Mouse (Mus musculus) ES-E14 (cell line): ENCODE measurements around the gene Znhit3. TPM values are rescaled to one million over a fixed set of nuclear protein-coding genes. Genes with fewer than 3 reads are reported as not detected.

ENCODE experiments used
- DNase-seq: peaks from one replicate; pipeline ENCODE4 v3.0.0-alpha.2; 2013; ENCODE audit warnings: low read depth, low spot score
- H3K27ac ChIP-seq: 2 replicates; pipeline ENCODE4 v1.5.1; 2012; ENCODE audit warnings: low read depth, mild to moderate bottlenecking, low read length, moderate library complexity, mixed read lengths; ENCODE audit not compliant: poor library complexity, insufficient read depth, severe bottlenecking
- H3K36me3 ChIP-seq: 2 replicates; pipeline ENCODE4 v1.6.1; 2012; ENCODE audit warnings: mild to moderate bottlenecking, low read length, moderate library complexity, mixed read lengths; ENCODE audit not compliant: control insufficient read depth, poor library complexity, insufficient read depth, severe bottlenecking
- H3K4me1 ChIP-seq, 2 experiments: fragments of 150-350 bp in 1 of 2; sonication (generic) in 1 of 2; 2 replicates each; pipeline ENCODE4 v1.6.1; 2012; ENCODE audit warnings: low read length in 2 of 2, mild to moderate bottlenecking in 1 of 2, mixed read lengths in 1 of 2; ENCODE audit not compliant: control insufficient read depth in 2 of 2, insufficient read depth in 2 of 2, poor library complexity in 1 of 2
- H3K4me3 ChIP-seq, 2 experiments: fragments of 150-350 bp in 1 of 2; sonication (generic) in 1 of 2; 2 replicates each; pipeline ENCODE4 v1.5.1; 2012; ENCODE audit warnings: low read length in 2 of 2, low read depth in 1 of 2, mild to moderate bottlenecking in 1 of 2, mixed read lengths in 1 of 2; ENCODE audit not compliant: insufficient read depth in 1 of 2, poor library complexity in 1 of 2, severe bottlenecking in 1 of 2
- H3K9ac ChIP-seq: 2 replicates; pipeline ENCODE4 v1.6.1; 2012; ENCODE audit warnings: low read depth, mild to moderate bottlenecking, low read length, mixed read lengths; ENCODE audit not compliant: poor library complexity, insufficient read depth, severe bottlenecking
- H3K9me3 ChIP-seq: fragments of 150-350 bp; sonication (generic); 2 replicates; pipeline ENCODE4 v1.6.1; 2012; ENCODE audit warnings: low read depth, mild to moderate bottlenecking, low read length; ENCODE audit not compliant: control insufficient read depth, insufficient read depth
- CHD2 ChIP-seq: IDR thresholded peaks from 2 replicates; pipeline ENCODE4 v1.6.1; 2014; ENCODE audit warnings: mild to moderate bottlenecking, low read depth, low read length, inconsistent platforms
- HCFC1 ChIP-seq: IDR thresholded peaks from 2 replicates; pipeline ENCODE4 v1.6.1; 2012; ENCODE audit warnings: low read length, inconsistent platforms, borderline replicate concordance; ENCODE audit not compliant: insufficient read depth
- MAFK ChIP-seq: IDR thresholded peaks from 2 replicates; pipeline ENCODE4 v1.6.1; 2014; ENCODE audit warnings: mild to moderate bottlenecking, low read depth, low read length, inconsistent platforms; ENCODE audit not compliant: insufficient read depth
- ZC3H11A ChIP-seq: IDR thresholded peaks from 2 replicates; pipeline ENCODE4 v1.6.1; 2012; ENCODE audit warnings: low read depth, mild to moderate bottlenecking, inconsistent platforms, low read length, borderline replicate concordance
- ZNF384 ChIP-seq: IDR thresholded peaks from 2 replicates; pipeline ENCODE4 v1.6.1; 2012; ENCODE audit warnings: low read depth, low read length, inconsistent platforms
- in situ Hi-C, 2 experiments: fragments of 600-800 bp; cut with MboI; formaldehyde crosslinking; loops; one replicate each; pipeline ENCODE4 v1.15.1; 2025; ENCODE audit warnings: low sequenced_read_pairs in 2 of 2, inconsistent platforms in 1 of 2; ENCODE audit not compliant: unreplicated experiment in 2 of 2
- total RNA-seq: library from RNA; depleted of rRNA; stranded (reverse); fragments of 300-350 nt; gene quantifications from 2 replicates; pipeline ENCODE4 v1.2.3, GENCODE M21; 2012; rRNA removed

Znhit3 gene
- total RNA-seq, 1 experiment, result 80.4 TPM

DNA sequence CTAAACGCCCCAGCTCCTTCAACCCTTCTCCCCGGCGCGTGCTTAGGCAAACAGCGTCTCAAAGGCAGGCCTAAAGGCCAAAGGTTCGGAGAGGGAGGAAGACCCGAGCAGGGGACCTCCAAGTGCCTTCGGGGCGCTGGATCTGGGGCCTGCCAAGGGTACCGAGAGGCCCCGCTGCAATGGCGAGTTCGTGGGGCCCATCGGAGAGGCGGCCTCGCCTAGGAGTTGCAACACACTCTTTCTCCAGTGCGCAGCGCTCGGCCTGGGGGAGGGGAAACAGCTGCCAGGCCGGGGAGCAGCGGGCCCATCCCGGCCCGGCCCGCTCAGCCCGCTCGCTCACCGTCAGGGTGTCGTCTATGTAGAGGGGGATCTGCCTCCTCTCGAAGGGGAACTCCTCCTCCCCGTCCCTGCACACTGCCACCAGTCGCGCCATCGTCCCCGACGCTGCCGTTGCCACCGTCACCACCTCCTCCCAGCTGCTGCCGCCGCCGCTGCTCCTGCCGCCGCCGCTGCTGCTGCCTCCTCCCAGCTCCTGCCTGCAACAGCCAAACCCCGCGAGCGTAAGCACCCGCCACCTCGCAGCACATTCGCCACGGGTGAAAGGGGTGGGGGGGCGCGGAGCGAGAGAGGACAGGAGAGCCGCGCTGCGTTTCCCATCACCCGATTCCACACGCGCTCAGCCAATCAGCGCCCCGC lies 46.5 kb downstream of the Znhit3 start:
- peak overlapping the region; percentile 89 for H3K9ac ChIP-seq
- H3K4me3 ChIP-seq, result peak overlapping the region; percentile 88 to 90
- TF ChIP-seq ZNF384 (no peak), MAFK (no peak), HCFC1 (peak; percentile 68), CHD2 (peak; percentile 87), ZC3H11A (peak; percentile 100)
- in situ Hi-C loops, result no loop called here
- peak overlapping the region; percentile 89 for H3K27ac ChIP-seq
- H3K36me3 ChIP-seq, result peaks cover 2% of the 10 kb centered on the region
- peak; percentile 89 for DNase-seq
- H3K4me1 ChIP-seq, result peaks cover 2 to 7% of the 10 kb centered on the region in 2 experiments; a peak in 3 of 4 replicates
- H3K9me3 ChIP-seq, result no peaks in the 10 kb centered on the region

DNA sequence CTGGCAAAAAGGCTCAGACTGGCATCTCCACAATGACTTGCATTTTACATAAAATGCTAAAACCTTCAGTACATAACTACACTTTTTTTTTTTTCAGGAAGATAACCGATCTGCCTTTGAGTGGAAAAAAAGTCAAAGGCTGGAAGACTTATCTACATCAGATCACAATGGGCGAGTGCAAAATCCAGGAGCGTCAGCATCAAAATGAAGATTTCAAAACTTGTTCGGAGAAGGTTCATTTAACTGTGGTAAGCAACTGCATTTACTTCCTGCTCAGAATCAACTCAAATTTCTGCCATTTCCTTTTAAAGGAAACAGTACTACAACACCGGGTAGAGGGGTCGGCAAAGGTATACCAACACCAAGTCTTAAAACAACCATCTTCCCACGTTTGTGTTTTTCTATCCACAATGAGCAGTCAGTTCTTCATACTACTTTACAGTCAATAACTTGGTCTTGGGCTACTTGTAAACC lies 47.3 kb downstream of the Znhit3 start:
- H3K4me1 ChIP-seq, result peaks cover 2 to 7% of the 10 kb centered on the region in 2 experiments; a peak in 3 of 4 replicates
- H3K4me3 ChIP-seq, result peak overlapping the region; percentile 88 to 90
- H3K36me3 ChIP-seq, result no peaks in the 10 kb centered on the region; the same call in 1 of the 2 replicates
- H3K9ac ChIP-seq, result peak overlapping the region; percentile 19; the same call in 1 of the 2 replicates
- no peak for DNase-seq
- TF ChIP-seq ZC3H11A (no peak), MAFK (no peak), CHD2 (no peak), ZNF384 (no peak), HCFC1 (no peak)
- no peaks in the 10 kb centered on the region for H3K9me3 ChIP-seq
- no peak overlapping the region for H3K27ac ChIP-seq
- in situ Hi-C loops, result no loop called here

DNA sequence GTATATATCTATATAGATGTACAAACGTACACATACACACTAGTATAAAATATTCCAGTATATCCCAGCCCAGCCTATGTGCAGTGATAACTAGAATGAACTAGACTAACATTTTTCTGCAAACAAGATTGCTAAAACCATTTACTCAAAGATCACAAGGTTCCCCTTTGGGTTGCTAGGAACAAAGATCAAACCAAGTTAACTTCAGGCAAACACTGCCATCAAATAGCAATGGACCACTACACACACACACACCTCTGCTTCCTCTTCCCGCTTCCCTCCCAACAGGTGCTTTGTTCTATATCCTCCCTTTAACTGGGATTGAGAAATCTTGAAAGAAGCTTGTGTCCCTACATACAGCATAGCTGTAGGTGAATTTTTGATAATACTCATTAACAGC lies 48.6 kb downstream of the Znhit3 start:
- Histone ChIP-seq H3K4me3 (no peak overlapping the region; a peak in 1 of 4 replicates), H3K9me3 (no peaks in the 10 kb centered on the region), H3K9ac (no peak overlapping the region), H3K36me3 (no peaks in the 10 kb centered on the region; the same call in 1 of the 2 replicates), H3K27ac (no peak overlapping the region), H3K4me1 (peaks cover 2 to 7% of the 10 kb centered on the region in 2 experiments; a peak in 3 of 4 replicates)
- no peak for TF ChIP-seq ZC3H11A
- TF ChIP-seq CHD2, result no peak
- no peak for TF ChIP-seq ZNF384
- no peak for TF ChIP-seq MAFK
- no peak for TF ChIP-seq HCFC1
- in situ Hi-C loops, result no loop called here
- DNase-seq, result no peak

DNA sequence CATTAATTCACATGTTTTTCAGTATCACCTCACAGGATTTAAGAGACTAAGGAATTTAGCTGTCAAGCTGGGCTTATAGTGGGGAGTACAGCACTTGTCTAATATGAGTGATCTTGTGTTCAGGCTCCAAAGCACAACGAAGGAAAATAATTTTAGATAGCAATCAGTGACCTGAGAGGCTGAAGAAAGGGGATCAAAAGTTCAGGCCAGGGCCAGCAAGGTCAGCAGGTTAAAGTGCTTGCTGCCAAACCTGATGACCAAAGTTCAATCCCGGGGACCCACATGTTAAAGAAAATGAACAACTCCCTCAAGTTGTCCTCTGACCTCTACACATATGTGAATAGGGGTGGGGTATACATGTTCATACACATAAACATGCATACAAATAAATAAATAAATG lies 50.9 kb downstream of the Znhit3 start:
- in situ Hi-C loops, result no loop called here
- no peaks in the 10 kb centered on the region for H3K9me3 ChIP-seq
- TF ChIP-seq CHD2 (no peak), ZC3H11A (no peak)
- no peak overlapping the region for H3K4me3 ChIP-seq
- H3K4me1 ChIP-seq, result peaks cover 2 to 4% of the 10 kb centered on the region in 2 experiments; a peak in 3 of 4 replicates
- H3K36me3 ChIP-seq, result no peaks in the 10 kb centered on the region; the same call in 1 of the 2 replicates
- H3K9ac ChIP-seq, result no peak overlapping the region
- no peak overlapping the region for H3K27ac ChIP-seq
- no peak for DNase-seq

Other genes starting within 250 kb of the Znhit3 start
- gene Mrm1, start 96.9 kb downstream of the Znhit3 start, total RNA-seq, result 9.4 and 9.9 TPM in 2 replicates
- gene Dhrs11, start 87.4 kb downstream of the Znhit3 start, total RNA-seq, result 5.2 and 6.2 TPM in 2 replicates
- 38.6 and 59.1 TPM in 2 replicates for gene Ggnbp2, start 45.5 kb downstream of the Znhit3 start, total RNA-seq
- gene Myo19, start 36.2 kb downstream of the Znhit3 start, total RNA-seq, result 16.2 and 20.2 TPM in 2 replicates
- gene Pigw, start 36.1 kb downstream of the Znhit3 start, total RNA-seq, result 7.2 and 7.7 TPM in 2 replicates
- 17.1 and 17.3 TPM in 2 replicates for gene Car4, start 41.4 kb upstream of the Znhit3 start, total RNA-seq
- gene Usp32, start 223.8 kb upstream of the Znhit3 start, total RNA-seq, result 20.1 and 20.3 TPM in 2 replicates